Mouse (Mus musculus) lung, embryonic 14.5 days (tissue): Measurements from ENCODE around the gene Zmiz1. TPM values are rescaled to one million over a fixed set of nuclear protein-coding genes. Genes with fewer than 3 reads are reported as not detected.

Experiments
- ATAC-seq: fragments of 200-750 bp; cut with Nextera tagmentation; 2 replicates; pipeline ENCODE4 v1.8.0; 2017; ENCODE audit warnings: mild to moderate bottlenecking, moderate TSS enrichment, moderate library complexity; ENCODE audit not compliant: insufficient read depth
- DNase-seq: peaks from one replicate; pipeline ENCODE4 v3.0.0-alpha.2; 2015
- H3K27ac ChIP-seq: fragments of 300-500 bp; sonication (generic); 2 replicates; pipeline ENCODE4 v1.5.1; 2014; ENCODE audit warnings: low read depth, mild to moderate bottlenecking, moderate library complexity
- H3K27me3 ChIP-seq: fragments of 300-500 bp; sonication (generic); 2 replicates; pipeline ENCODE4 v1.6.1; 2014; ENCODE audit warnings: low read length, control low read depth; ENCODE audit not compliant: insufficient read depth
- H3K36me3 ChIP-seq: fragments of 300-500 bp; sonication (generic); 2 replicates; pipeline ENCODE4 v1.6.1; 2014; ENCODE audit warnings: control low read depth; ENCODE audit not compliant: insufficient read depth
- H3K4me1 ChIP-seq: fragments of 300-500 bp; sonication (generic); 2 replicates; pipeline ENCODE4 v1.6.1; 2014; ENCODE audit warnings: antibody characterized with exemption, control low read depth; ENCODE audit not compliant: insufficient read depth
- H3K4me2 ChIP-seq: fragments of 300-500 bp; sonication (generic); 2 replicates; pipeline ENCODE4 v1.6.1; 2014; ENCODE audit warnings: mild to moderate bottlenecking
- H3K4me3 ChIP-seq: fragments of 300-500 bp; sonication (generic); 2 replicates; pipeline ENCODE4 v1.5.1; 2014; ENCODE audit warnings: low read depth, low read length
- H3K9ac ChIP-seq: fragments of 300-500 bp; sonication (generic); 2 replicates; pipeline ENCODE4 v1.6.1; 2014
- H3K9me3 ChIP-seq: fragments of 300-500 bp; sonication (generic); 2 replicates; pipeline ENCODE4 v1.6.1; 2016; ENCODE audit warnings: low read depth, low read length, control low read depth
- CTCF ChIP-seq: IDR thresholded peaks from 2 replicates; pipeline ENCODE4 v1.5.1; 2016; ENCODE audit warnings: antibody characterized with exemption, low read depth
- WGBS: fragments of 180-500 bp; shearing (Covaris S2); extraction: QIAGEN DNeasy Blood & Tissue Kit; methylation state at CpG from one replicate; pipeline ENCODE4 v1.1.7; 2014; 5-methylcytosine and 5-hydroxymethylcytosine counted together
- polyA plus RNA-seq: library from polyadenylated mRNA; unstranded; fragments of >200 nt; fragmentation: Nextera tagmentation; extraction: Ambion mirVana; gene quantifications from 2 replicates; pipeline ENCODE4 v1.2.1, GENCODE M21; 2014

Gene Zmiz1
- polyA plus RNA-seq, 1 experiment from 2014 or later: 33.5 TPM

DNA sequence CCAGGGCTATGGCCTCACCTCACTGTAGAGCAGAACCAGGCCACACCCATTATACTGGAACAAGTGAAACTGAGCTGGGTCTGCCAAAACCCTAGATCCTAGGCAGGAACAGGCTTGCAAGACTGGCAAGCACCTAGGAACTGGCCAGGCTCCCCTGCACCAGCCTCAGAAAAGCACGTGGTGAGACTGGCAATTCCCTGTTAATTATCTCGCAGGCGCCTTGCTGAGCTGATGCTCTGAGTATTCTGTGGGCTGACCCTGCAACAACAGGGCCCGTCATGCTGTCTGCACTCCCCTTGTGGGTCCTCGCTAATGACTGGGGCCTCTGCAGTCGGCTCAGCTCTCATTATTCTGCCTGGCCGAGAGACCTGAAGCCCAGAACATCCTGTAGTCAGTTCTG lies 177.3 kb downstream of the Zmiz1 start:
- Histone ChIP-seq H3K9ac (no peak overlapping the region), H3K4me1 (0 out of 2 replicates have a peak, but pooled peaks cover 2% of the 10 kb centered on the region), H3K36me3 (peaks cover 52% of the 10 kb centered on the region), H3K27me3 (no peaks in the 10 kb centered on the region), H3K4me2 (no peak overlapping the region), H3K9me3 (no peaks in the 10 kb centered on the region), H3K27ac (no peak overlapping the region), H3K4me3 (no peak overlapping the region)
- no peak for ATAC-seq
- no peak for TF ChIP-seq CTCF
- DNase-seq: no peak
- WGBS: 64% methylated on average over 7 of the region's 7 CpGs

DNA sequence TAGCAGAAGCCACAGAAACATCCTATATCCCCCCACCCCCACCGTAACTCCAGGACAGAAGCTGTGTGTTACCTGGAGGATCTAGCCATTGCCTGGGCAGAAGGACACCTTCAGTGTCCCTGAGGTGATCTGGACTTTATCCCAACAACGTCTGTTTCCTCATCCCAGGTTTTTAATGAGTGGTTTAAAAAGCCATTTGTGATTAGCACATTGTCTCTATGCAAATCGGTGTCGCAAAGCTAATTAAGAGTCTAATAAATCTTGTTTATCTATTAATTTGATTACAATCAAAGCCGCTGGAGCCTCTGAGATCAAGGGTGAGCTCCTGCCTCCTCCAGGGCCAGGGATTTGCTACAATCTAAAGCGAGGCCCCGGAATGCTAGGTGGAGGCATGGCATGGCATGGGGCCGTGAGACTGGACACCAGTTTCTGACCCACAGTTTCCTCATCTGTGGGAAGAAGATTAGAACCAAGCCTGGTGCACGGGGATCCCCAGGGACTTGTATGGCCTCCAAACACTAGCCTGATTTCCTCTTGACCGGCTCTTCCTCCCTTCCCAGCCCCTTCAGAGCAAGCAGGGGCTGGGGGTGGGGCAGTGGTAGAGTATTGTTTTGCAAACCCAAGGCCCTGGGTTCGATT lies 180.3 kb downstream of the Zmiz1 start:
- no peak overlapping the region for H3K4me2 ChIP-seq
- no peak for TF ChIP-seq CTCF
- peaks cover 69% of the 10 kb centered on the region for H3K36me3 ChIP-seq
- no peak overlapping the region for H3K4me3 ChIP-seq
- H3K27ac ChIP-seq: no peak overlapping the region
- no peaks in the 10 kb centered on the region for H3K9me3 ChIP-seq
- DNase-seq (no peak), ATAC-seq (no peak)
- no peaks in the 10 kb centered on the region for H3K27me3 ChIP-seq
- 72% methylated on average over 11 of the region's 11 CpGs for WGBS
- H3K9ac ChIP-seq: no peak overlapping the region
- H3K4me1 ChIP-seq: 0 out of 2 replicates have a peak, but pooled peaks cover under 1% of the 10 kb centered on the region

DNA sequence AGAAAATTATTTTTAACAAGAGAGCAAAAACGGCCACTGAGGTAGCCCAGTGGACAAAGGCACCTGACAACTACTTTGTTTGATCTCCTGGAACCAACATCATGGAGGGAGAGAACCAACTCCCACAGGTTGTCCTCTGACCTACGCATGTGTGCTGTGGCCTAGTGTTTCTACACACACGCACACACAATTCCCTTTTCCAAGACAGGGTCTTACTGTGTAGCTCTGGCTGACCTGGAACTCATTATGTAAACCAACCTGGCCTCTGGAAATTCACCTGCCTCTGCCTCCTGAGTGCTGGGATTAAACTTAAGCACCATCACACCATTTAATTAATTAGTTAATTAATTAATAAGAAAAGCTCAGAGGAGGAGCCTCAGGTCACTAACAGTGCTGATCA lies 181.0 kb downstream of the Zmiz1 start:
- ATAC-seq (no peak), DNase-seq (no peak)
- TF ChIP-seq CTCF: no peak
- Histone ChIP-seq H3K4me1 (no peaks in the 10 kb centered on the region), H3K4me3 (no peak overlapping the region), H3K36me3 (peaks cover 77% of the 10 kb centered on the region), H3K4me2 (no peak overlapping the region), H3K9me3 (no peaks in the 10 kb centered on the region), H3K27me3 (no peaks in the 10 kb centered on the region), H3K27ac (no peak overlapping the region), H3K9ac (no peak overlapping the region)
- WGBS: 81% methylated on average over 3 of the region's 3 CpGs

DNA sequence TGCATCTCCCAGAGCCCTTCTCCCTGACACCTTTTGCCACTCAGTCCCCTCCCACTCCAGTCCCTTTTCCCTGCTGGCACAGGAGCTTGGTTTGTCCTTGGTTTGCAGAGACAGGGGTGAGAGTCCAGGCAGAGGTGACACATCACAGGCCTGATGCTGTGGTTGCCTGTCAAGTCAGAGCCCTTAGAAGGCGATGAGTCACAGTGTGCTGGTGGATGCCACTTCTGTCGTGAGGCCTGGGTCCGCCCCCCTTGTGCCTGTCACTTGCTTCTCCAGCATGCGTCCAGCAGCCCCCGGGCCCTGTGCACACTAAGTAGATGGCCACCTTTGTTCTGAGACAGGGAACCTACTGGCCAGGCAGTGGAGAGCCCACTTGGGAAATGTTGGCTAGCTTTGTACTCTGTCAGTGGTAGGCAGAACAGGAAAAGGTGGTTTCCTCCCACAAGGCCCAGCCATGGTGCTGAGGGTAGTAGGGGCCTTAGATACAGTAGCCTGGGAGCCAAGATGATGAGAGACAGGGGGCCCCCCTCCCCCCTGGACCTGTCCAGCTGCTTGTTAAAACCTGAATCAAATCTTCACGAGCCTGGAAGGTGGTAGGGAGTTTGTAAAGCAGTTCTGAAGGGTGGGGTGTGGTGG lies 181.6 kb downstream of the Zmiz1 start:
- no peak overlapping the region for H3K4me3 ChIP-seq
- ATAC-seq (0 out of 2 replicates have a peak, but pooled peaks have one; percentile 21), DNase-seq (no peak)
- no peaks in the 10 kb centered on the region for H3K27me3 ChIP-seq
- peaks cover 81% of the 10 kb centered on the region for H3K36me3 ChIP-seq
- no peak for TF ChIP-seq CTCF
- no peak overlapping the region for H3K4me2 ChIP-seq
- H3K9me3 ChIP-seq: no peaks in the 10 kb centered on the region
- WGBS: 55% methylated on average over 6 of the region's 6 CpGs
- H3K27ac ChIP-seq: no peak overlapping the region
- H3K4me1 ChIP-seq: no peaks in the 10 kb centered on the region
- no peak overlapping the region for H3K9ac ChIP-seq

DNA sequence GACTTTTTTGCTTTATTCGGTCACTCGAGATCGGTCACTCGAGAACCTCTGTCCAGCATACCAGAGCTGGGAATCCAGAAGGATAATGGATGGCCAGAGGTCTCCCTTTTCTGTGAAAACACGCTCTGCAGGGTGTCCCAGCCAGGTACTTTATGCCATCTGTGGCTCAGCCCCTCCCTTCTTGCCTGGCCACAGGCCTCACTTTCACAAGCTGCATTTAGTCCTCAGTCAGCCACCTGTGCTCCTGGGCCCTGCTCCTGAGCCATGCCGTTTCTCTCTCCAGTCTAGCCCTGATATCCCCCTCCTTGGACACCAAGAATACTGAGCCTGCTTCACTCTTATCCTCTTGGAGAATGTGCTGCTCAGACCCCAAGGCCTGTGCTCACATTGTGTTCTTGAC lies 182.1 kb downstream of the Zmiz1 start:
- no peak for TF ChIP-seq CTCF
- no peak for ATAC-seq
- Histone ChIP-seq H3K9me3 (no peaks in the 10 kb centered on the region), H3K9ac (no peak overlapping the region), H3K27ac (no peak overlapping the region), H3K4me2 (no peak overlapping the region), H3K4me3 (no peak overlapping the region), H3K27me3 (no peaks in the 10 kb centered on the region), H3K4me1 (no peaks in the 10 kb centered on the region), H3K36me3 (peaks cover 81% of the 10 kb centered on the region)
- WGBS: 87% methylated on average over 6 of the region's 6 CpGs
- DNase-seq: no peak

DNA sequence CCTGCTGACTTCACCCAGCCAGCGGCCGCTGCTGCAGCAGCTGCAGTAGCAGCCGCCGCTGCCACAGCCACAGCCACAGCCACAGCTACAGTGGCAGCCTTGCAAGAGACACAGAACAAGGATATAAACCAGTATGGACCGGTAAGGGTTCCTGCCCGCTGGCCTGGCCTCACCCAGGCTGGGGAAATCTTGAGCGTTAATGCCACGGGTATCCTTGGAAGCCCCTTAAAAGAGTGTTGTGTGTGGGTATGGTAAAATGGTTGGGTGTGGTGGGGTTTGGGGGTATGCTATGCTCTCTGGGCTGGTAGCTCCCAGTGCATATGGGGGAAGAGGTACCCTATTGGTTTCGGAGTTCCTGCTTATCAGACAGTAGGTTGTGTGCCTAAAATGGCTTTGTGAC lies 186.7 kb downstream of the Zmiz1 start:
- no peak for ATAC-seq
- 90% methylated on average over 9 of the region's 9 CpGs for WGBS

DNA sequence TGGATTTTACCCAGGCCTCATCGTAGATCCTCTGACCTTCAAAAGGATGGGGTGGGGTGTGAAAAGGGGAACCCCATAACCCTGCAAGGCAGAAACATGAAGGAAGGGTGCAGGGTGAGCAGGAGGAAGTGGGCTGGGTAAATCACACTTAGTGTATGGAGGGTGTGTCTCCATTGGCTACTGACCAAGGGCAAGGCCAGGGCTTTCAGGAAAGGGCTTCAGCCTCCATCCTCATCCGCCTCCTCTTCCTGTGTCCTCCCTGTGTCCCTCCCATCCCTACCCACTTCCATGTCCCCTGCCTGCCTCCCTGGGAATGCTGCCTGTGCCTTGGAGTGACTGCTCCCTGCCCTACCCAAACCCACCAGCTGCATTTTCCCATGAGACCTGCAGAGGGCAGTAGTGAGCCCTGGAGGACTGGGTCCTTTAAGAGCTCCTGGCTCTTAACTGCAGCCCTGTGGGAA lies 187.2 kb downstream of the Zmiz1 start:
- H3K27me3 ChIP-seq: no peaks in the 10 kb centered on the region
- peaks cover 86% of the 10 kb centered on the region for H3K36me3 ChIP-seq
- H3K27ac ChIP-seq: no peak overlapping the region
- 72% methylated on average over 2 of the region's 2 CpGs for WGBS
- DNase-seq (peak; percentile 89), ATAC-seq (0 out of 2 replicates have a peak, but pooled peaks have one; percentile 33)
- TF ChIP-seq CTCF: peak; percentile 94
- no peak overlapping the region for H3K9ac ChIP-seq
- H3K9me3 ChIP-seq: no peaks in the 10 kb centered on the region
- H3K4me2 ChIP-seq: no peak overlapping the region
- no peaks in the 10 kb centered on the region for H3K4me1 ChIP-seq
- no peak overlapping the region for H3K4me3 ChIP-seq

More for the DNA sequence above, 186.7 kb downstream of the Zmiz1 start:
- Histone ChIP-seq H3K36me3 (peaks cover 81% of the 10 kb centered on the region), H3K4me3 (no peak overlapping the region), H3K4me2 (no peak overlapping the region), H3K9ac (no peak overlapping the region), H3K27ac (no peak overlapping the region), H3K4me1 (no peaks in the 10 kb centered on the region), H3K9me3 (no peaks in the 10 kb centered on the region), H3K27me3 (no peaks in the 10 kb centered on the region)
- DNase-seq: no peak
- TF ChIP-seq CTCF: no peak
